Mouse (Mus musculus) megakaryocyte, embryonic 14.5 days (primary cell): ENCODE results near the gene Itpr1.
"Not testable (repeated sequence)": the region's sequence is repeated elsewhere in the genome, so short reads cannot be mapped to it uniquely, and the experiment has no call there.

Source experiments
- FLI1 ChIP-seq: IDR thresholded peaks from 2 replicates; pipeline ENCODE4 v1.6.1; 2012; ENCODE audit warnings: low read length, inconsistent platforms, mixed read lengths
- GATA1 ChIP-seq: IDR thresholded peaks from 3 replicates; pipeline ENCODE4 v1.6.1; 2012; ENCODE audit warnings: mixed read lengths, low read length, inconsistent platforms, borderline replicate concordance

GRCm38 (mm10) chr6:108565447-108565846 lies 352.6 kb downstream of the Itpr1 start:
- TF ChIP-seq GATA1, FLI1: not testable (repeated sequence)
